Mouse (Mus musculus) C2C12 (cell line): ENCODE data around the gene Aff1. TPM values are rescaled to one million over a fixed set of nuclear protein-coding genes. Genes with fewer than 3 reads are reported as not detected.
A peak's percentile ranks its signal among the peaks of the same experiment; 100 is the strongest.

Experiments used
- H3K27me3 ChIP-seq: one replicate; pipeline ENCODE4 v1.6.1; 2011; ENCODE audit not compliant: control insufficient read depth, insufficient read depth, insufficient read length
- H3K36me3 ChIP-seq: one replicate; pipeline ENCODE4 v1.6.1; 2011; ENCODE audit not compliant: control insufficient read depth, insufficient read depth
- H3K4me3 ChIP-seq: one replicate; pipeline ENCODE4 v1.5.1; 2011; ENCODE audit warnings: mild to moderate bottlenecking, control low read depth; ENCODE audit not compliant: poor library complexity, insufficient read depth, severe bottlenecking
- H3K79me2 ChIP-seq: one replicate; pipeline ENCODE4 v1.6.1; 2011; ENCODE audit not compliant: control insufficient read depth, insufficient read depth
- H3K79me3 ChIP-seq: one replicate; pipeline ENCODE4 v1.6.1; 2011; ENCODE audit warnings: low read depth, control low read depth
- H3ac ChIP-seq: one replicate; pipeline ENCODE3; 2011; ENCODE audit warnings: low read depth; ENCODE audit not compliant: control insufficient read depth, insufficient read length
- CEBPB ChIP-seq: IDR thresholded peaks from one replicate; pipeline ENCODE4 v1.6.1; 2011; ENCODE audit warnings: low read depth, mild to moderate bottlenecking, control low read depth, moderate library complexity
- CTCF ChIP-seq: IDR thresholded peaks from one replicate; pipeline ENCODE4 v1.5.1; 2011; ENCODE audit not compliant: control insufficient read depth, insufficient read depth, insufficient read length
- FOSL1 ChIP-seq: IDR thresholded peaks from one replicate; pipeline ENCODE4 v1.8.0; 2011; ENCODE audit warnings: mild to moderate bottlenecking, low read length; ENCODE audit not compliant: poor library complexity, insufficient read depth, severe bottlenecking
- MAX ChIP-seq: IDR thresholded peaks from one replicate; pipeline ENCODE4 v1.6.1; 2011; ENCODE audit warnings: mild to moderate bottlenecking, control low read depth
- MYOD1 ChIP-seq: IDR thresholded peaks from one replicate; pipeline ENCODE4 v1.6.1; 2011; ENCODE audit warnings: low read depth; ENCODE audit not compliant: control insufficient read depth, insufficient read length
- MYOG ChIP-seq: IDR thresholded peaks from one replicate; pipeline ENCODE4 v1.6.1; 2011; ENCODE audit not compliant: control insufficient read depth, insufficient read length; ENCODE audit errors: extremely low read depth
- USF1 ChIP-seq: IDR thresholded peaks from one replicate; pipeline ENCODE4 v1.6.1; 2011; ENCODE audit warnings: low read depth, mild to moderate bottlenecking, control low read depth, moderate library complexity
- polyA plus RNA-seq: library from polyadenylated mRNA; unstranded; fragments of >200 nt; fragmentation: generic; extraction: Trizol; gene quantifications from one replicate; pipeline ENCODE4 v1.2.1, GENCODE M21; 2012; ENCODE audit warnings: missing spikeins

Aff1 gene
- polyA plus RNA-seq, 1 experiment, result 10.0 TPM

GRCm38 (mm10) chr5:103753511-103754329, 61.5 kb downstream of the Aff1 start:
- no peaks in the 10 kb centered on the region for H3K36me3 ChIP-seq

DNA sequence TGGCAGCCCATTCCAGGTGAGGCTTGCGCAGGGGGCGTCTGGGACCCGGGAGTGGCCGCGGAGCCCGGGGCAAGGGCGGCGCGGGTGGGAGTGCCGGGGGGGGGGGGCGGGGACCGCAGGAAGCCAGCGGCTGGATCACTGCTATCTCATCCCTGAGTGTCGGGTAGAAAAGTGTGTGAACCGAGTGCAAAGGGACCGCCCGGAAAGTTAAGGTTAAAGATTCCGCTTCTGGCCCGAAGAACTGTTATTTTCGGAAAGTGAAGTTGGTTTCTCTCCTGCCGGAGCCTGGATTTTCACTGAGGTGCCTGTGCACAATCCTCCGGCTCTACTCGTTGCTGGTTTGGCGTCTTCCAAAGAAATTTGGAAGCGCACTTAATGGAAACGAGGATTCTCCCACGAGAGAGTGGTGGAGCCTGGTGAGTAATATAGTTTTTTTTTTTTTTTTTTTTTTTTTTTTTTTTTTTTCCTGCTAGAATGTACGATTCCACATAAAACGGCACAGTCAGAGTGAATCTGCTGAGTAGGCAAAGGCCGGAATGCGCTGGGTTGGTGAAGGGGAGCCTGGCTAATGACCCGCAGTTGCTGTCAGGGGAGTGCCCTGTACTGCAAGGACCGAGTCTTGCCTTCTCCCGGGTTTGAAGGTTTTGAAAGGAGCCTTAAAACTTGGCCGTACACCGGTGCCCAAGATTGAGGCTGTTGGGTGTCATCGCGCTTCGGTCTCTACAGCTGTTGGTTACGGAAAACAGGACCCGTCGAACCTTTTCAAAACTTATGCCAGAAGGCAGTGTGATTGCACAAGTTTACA, 62.4 kb downstream of the Aff1 start:
- peaks cover 54% of the 10 kb centered on the region for H3K79me2 ChIP-seq
- peaks cover 46% of the 10 kb centered on the region for H3K79me3 ChIP-seq
- TF ChIP-seq USF1 (no peak), MYOG (no peak), FOSL1 (no peak), MYOD1 (no peak), MAX (no peak), CEBPB (no peak), CTCF (no peak)
- H3K27me3 ChIP-seq, result no peaks in the 10 kb centered on the region
- peak overlapping the region; percentile 63 for H3ac ChIP-seq
- no peaks in the 10 kb centered on the region for H3K36me3 ChIP-seq
- peak overlapping the region; percentile 72 for H3K4me3 ChIP-seq

More at GRCm38 (mm10) chr5:103753511-103754329, 61.5 kb downstream of the Aff1 start:
- H3K79me3 ChIP-seq, result peaks cover 38% of the 10 kb centered on the region
- no peak for TF ChIP-seq CEBPB
- no peak for TF ChIP-seq FOSL1
- no peak for TF ChIP-seq USF1
- no peak for TF ChIP-seq MYOD1
- TF ChIP-seq CTCF, result no peak
- TF ChIP-seq MAX, result no peak
- no peak for TF ChIP-seq MYOG
- peaks cover 46% of the 10 kb centered on the region for H3K79me2 ChIP-seq
- peak overlapping the region; percentile 63 for H3ac ChIP-seq
- no peaks in the 10 kb centered on the region for H3K27me3 ChIP-seq
- peak overlapping the region; percentile 72 for H3K4me3 ChIP-seq

DNA sequence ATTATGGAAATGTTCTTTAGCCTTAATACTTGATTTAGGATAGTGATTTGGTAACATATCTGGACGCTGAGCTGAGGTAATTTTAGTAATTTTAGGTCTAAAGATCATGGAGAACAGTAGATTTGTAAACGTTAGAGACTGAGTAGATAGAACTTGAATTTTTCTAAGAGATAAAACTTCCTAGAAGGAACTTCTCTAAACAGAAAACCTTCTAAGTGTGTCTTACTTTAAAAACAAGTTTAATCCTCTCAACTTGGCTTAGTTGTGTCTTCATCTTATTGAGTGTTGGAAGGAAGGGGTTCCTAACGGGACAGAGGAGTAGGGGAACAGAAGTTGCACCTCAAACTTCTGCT, 62.9 kb downstream of the Aff1 start:
- Histone ChIP-seq H3K79me3 (peaks cover 51% of the 10 kb centered on the region), H3K36me3 (no peaks in the 10 kb centered on the region), H3ac (peak overlapping the region; percentile 9), H3K27me3 (no peaks in the 10 kb centered on the region), H3K79me2 (peaks cover 59% of the 10 kb centered on the region), H3K4me3 (peak overlapping the region; percentile 72)
- no peak for TF ChIP-seq MYOD1
- no peak for TF ChIP-seq MAX
- TF ChIP-seq FOSL1, result no peak
- no peak for TF ChIP-seq USF1
- no peak for TF ChIP-seq CTCF
- TF ChIP-seq CEBPB, result no peak
- TF ChIP-seq MYOG, result no peak

- H3K79me2 ChIP-seq, result peaks cover 71% of the 10 kb centered on the region
- TF ChIP-seq USF1, result no peak
- TF ChIP-seq MYOG, result no peak
- no peak for TF ChIP-seq CEBPB
- TF ChIP-seq FOSL1, result no peak
- no peak for TF ChIP-seq MYOD1
- no peak for TF ChIP-seq CTCF
- TF ChIP-seq MAX, result no peak
These were observed 64.1 kb downstream of the Aff1 start for GRCm38 (mm10) chr5:103756231-103756714.

GRCm38 (mm10) chr5:103758491-103758890, 66.3 kb downstream of the Aff1 start:
- TF ChIP-seq FOSL1 (peak; percentile 4), MAX (no peak)
- Histone ChIP-seq H3K79me3 (peaks cover 80% of the 10 kb centered on the region), H3K79me2 (peaks cover 93% of the 10 kb centered on the region), H3K36me3 (no peaks in the 10 kb centered on the region), H3K27me3 (no peaks in the 10 kb centered on the region), H3K4me3 (no peak overlapping the region), H3ac (no peak overlapping the region)

More at GRCm38 (mm10) chr5:103756231-103756714, 64.1 kb downstream of the Aff1 start:
- Histone ChIP-seq H3K79me3 (peaks cover 61% of the 10 kb centered on the region), H3K27me3 (no peaks in the 10 kb centered on the region), H3K36me3 (no peaks in the 10 kb centered on the region), H3K4me3 (no peak overlapping the region), H3ac (no peak overlapping the region)
